Mouse (Mus musculus) effector memory CD4-positive, alpha-beta T cell, adult 5 months (primary cell): ENCODE data around the gene Entpd1. TPM values are rescaled to one million over a fixed set of nuclear protein-coding genes. Genes with fewer than 3 reads are reported as not detected.

Source experiments
- polyA plus RNA-seq: library from polyadenylated mRNA; unstranded; fragments of 100-300 nt; shearing (Covaris generic); gene quantifications from one replicate; pipeline ENCODE4 v1.2.1, GENCODE M21; 2017

The Entpd1 gene
- 8.1 TPM for polyA plus RNA-seq

GRCm38 (mm10) chr19:40611830-40612506 lies at the start of gene Entpd1, which contains the start of gene Tctn3:
Entpd1 (plus strand) TSS chr19:40612366.
Tctn3 (minus strand) TSS chr19:40612233.

GRCm38 (mm10) chr19:40588293-40588654 lies 23.9 kb upstream of the Entpd1 start, which contains the start of gene Aldh18a1:
Aldh18a1 (minus strand) TSS chr19:40588463.

GRCm38 (mm10) chr19:40748559-40748958 lies 136.4 kb downstream of the Entpd1 start, which contains the start of gene Cc2d2b:
Cc2d2b (plus strand) TSS chr19:40748753.

Other genes with a start within 250 kb of the Entpd1 start
- gene Sorbs1, start 98.6 kb upstream of the Entpd1 start, polyA plus RNA-seq: 23.2 TPM
- 37.5 TPM for gene Aldh18a1, start 23.9 kb upstream of the Entpd1 start, polyA plus RNA-seq
- 7.7 TPM for gene Tctn3, start 133 bp upstream of the Entpd1 start, polyA plus RNA-seq
- gene Cc2d2b, start 136.4 kb downstream of the Entpd1 start, polyA plus RNA-seq: not detected
- gene Ccnj, start 218.9 kb downstream of the Entpd1 start, polyA plus RNA-seq: 1.2 TPM